Mouse (Mus musculus) erythroblast, embryonic 14.5 days (primary cell): ENCODE measurements around the gene 4930455H04Rik. TPM values are rescaled to one million over a fixed set of nuclear protein-coding genes. Genes with fewer than 3 reads are reported as not detected.

Experiments used
- H3K27me3 ChIP-seq: 2 replicates; pipeline ENCODE4 v1.6.1; 2012; ENCODE audit warnings: inconsistent platforms; ENCODE audit not compliant: control insufficient read depth
- H3K36me3 ChIP-seq: 2 replicates; pipeline ENCODE4 v1.6.1; 2012; ENCODE audit warnings: mild to moderate bottlenecking, inconsistent platforms; ENCODE audit not compliant: control insufficient read depth
- H3K4me1 ChIP-seq: 2 replicates; pipeline ENCODE4 v1.6.1; 2012; ENCODE audit warnings: inconsistent platforms; ENCODE audit not compliant: control insufficient read depth
- H3K4me3 ChIP-seq: replicated peaks from 2 replicates; pipeline ENCODE3; 2012; ENCODE audit warnings: moderate library complexity, mild to moderate bottlenecking, inconsistent platforms
- H3K9me3 ChIP-seq: 2 replicates; pipeline ENCODE4 v1.6.1; 2012; ENCODE audit warnings: low read length, inconsistent platforms, mixed read lengths; ENCODE audit not compliant: control insufficient read depth
- GATA1 ChIP-seq: IDR thresholded peaks from 2 replicates; pipeline ENCODE4 v1.6.1; 2012; ENCODE audit warnings: low read length, inconsistent platforms, mixed read lengths
- TAL1 ChIP-seq: IDR thresholded peaks from 3 replicates; pipeline ENCODE4 v1.6.1; 2012; ENCODE audit warnings: low read length, inconsistent platforms, mixed read lengths
- polyA plus RNA-seq: library from polyadenylated mRNA; stranded (reverse); fragments of >175 nt; gene quantifications from 2 replicates; pipeline ENCODE4 v1.2.3, GENCODE M21; 2012

Gene 4930455H04Rik
- polyA plus RNA-seq, 1 experiment: not detected

DNA sequence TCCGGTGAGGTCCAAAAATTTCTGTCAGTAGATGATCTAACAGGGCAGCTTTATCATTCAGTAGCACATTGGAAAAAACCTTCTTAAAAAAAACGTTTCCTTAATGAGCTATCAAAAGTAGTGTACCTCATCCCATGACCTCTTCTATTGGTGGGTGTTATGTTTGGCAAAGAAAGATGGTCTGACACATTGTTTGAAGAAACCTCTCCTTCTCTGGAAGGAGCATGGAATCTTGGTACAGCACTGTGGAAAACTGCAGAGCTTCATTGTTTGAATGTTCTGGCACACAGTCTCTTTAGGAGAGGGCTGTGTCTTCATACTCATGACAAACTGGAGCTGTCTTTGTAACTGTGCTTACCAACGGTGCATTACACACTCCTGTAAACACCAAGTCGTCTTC is 4.9 kb upstream of the 4930455H04Rik start:
- Histone ChIP-seq H3K4me1 (no peaks in the 10 kb centered on the region), H3K9me3 (no peaks in the 10 kb centered on the region), H3K27me3 (no peaks in the 10 kb centered on the region), H3K36me3 (no peaks in the 10 kb centered on the region), H3K4me3 (no peak overlapping the region)
- TF ChIP-seq GATA1 (no peak), TAL1 (no peak)

DNA sequence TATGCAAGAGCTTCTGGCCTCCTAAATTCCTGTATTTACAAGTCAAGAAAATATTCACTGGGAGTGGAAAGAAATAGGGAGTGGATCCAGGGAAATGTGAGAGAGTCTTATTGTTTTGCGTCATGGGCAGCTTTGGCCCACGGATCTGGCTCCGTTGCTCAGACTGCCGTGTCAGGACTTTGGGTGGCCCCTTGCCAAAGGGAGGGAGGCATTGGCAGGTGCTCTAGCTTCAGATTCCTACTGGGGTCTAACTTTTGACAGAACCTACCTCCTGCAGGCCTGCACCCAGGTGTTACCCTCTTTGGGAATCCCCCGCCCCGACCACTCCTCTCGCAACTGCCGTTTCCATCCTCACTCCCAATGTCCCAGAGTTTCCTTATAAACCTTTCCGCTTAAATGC is 3.6 kb upstream of the 4930455H04Rik start:
- Histone ChIP-seq H3K9me3 (no peaks in the 10 kb centered on the region), H3K36me3 (no peaks in the 10 kb centered on the region), H3K4me3 (no peak overlapping the region), H3K4me1 (no peaks in the 10 kb centered on the region), H3K27me3 (peaks cover 4% of the 10 kb centered on the region; the same call in 1 of the 2 replicates)
- TF ChIP-seq TAL1: no peak
- no peak for TF ChIP-seq GATA1

DNA sequence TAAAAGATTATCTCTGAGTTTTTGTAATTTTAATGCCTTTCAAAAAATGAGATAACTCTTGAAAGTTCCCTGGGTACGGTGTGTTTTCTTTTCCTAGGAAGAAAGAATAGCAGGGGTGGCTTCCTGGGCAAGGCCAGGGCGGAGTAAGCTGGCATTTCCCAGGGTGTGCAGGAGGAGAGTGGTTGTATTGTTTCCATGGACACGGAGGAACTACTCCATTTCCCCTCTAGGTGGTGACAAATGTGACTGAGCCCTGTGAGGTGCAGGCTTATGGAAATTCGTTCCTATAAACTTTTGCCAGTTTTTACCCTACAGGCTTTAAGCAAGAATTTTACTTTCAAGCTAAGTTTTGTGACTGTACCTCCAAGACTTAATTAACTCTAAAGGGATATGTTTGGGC is 1.8 kb upstream of the 4930455H04Rik start:
- Histone ChIP-seq H3K36me3 (no peaks in the 10 kb centered on the region), H3K27me3 (peaks cover 4% of the 10 kb centered on the region; the same call in 1 of the 2 replicates), H3K9me3 (no peaks in the 10 kb centered on the region), H3K4me3 (no peak overlapping the region), H3K4me1 (no peaks in the 10 kb centered on the region)
- TF ChIP-seq TAL1 (no peak), GATA1 (no peak)

GRCm38 (mm10) chr3:116966800-116967199 is 1.3 kb upstream of the 4930455H04Rik start:
- Histone ChIP-seq H3K4me3 (no peak overlapping the region), H3K36me3 (no peaks in the 10 kb centered on the region), H3K9me3 (no peaks in the 10 kb centered on the region), H3K27me3 (peaks cover 4% of the 10 kb centered on the region; the same call in 1 of the 2 replicates), H3K4me1 (no peaks in the 10 kb centered on the region)
- TF ChIP-seq GATA1: no peak
- no peak for TF ChIP-seq TAL1

GRCm38 (mm10) chr3:116967436-116967835 is 631 bp upstream of the 4930455H04Rik start:
- no peaks in the 10 kb centered on the region for H3K4me1 ChIP-seq
- peaks cover 4% of the 10 kb centered on the region; the same call in 1 of the 2 replicates for H3K27me3 ChIP-seq
- TF ChIP-seq TAL1: no peak
- TF ChIP-seq GATA1: no peak
- no peaks in the 10 kb centered on the region for H3K36me3 ChIP-seq
- H3K4me3 ChIP-seq: no peak overlapping the region
- H3K9me3 ChIP-seq: no peaks in the 10 kb centered on the region

DNA sequence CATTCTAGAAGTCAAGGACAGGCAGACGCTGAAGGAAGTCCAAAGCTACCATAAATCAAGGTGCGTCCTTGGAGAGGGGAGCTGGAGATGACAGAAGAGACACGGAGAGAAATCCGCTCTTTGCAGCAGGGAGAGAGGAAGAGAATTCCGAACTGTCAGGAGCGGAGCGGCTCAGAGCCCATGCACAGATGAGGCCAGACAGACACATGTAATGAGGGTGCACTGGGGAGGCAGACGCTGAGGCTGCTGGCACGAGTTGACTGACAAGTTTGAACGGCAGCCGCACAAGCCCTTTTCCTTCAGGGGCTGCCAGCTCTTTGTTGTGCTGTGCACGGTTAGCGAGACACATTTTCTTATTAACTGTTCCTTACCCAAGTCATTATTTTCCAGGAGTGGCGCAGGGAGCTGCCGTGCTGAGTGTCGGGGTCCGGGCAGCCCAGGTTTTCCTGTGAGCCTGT is 502 bp downstream of the 4930455H04Rik start, which contains the start of gene Palmd:
Gene Palmd, minus strand, starts transcription at position 448 of the 458 bp plus-strand sequence.
- H3K9me3 ChIP-seq: no peaks in the 10 kb centered on the region
- H3K27me3 ChIP-seq: peaks cover 4% of the 10 kb centered on the region; the same call in 1 of the 2 replicates
- TF ChIP-seq TAL1 (no peak), GATA1 (no peak)
- H3K4me3 ChIP-seq: peak within 1 kb of the TSS; percentile 38
- no peaks in the 10 kb centered on the region for H3K4me1 ChIP-seq
- H3K36me3 ChIP-seq: no peaks in the 10 kb centered on the region

GRCm38 (mm10) chr3:116969003-116969402 is 936 bp downstream of the 4930455H04Rik start:
- no peak for TF ChIP-seq GATA1
- no peak for TF ChIP-seq TAL1
- no peak overlapping the region for H3K4me3 ChIP-seq
- no peaks in the 10 kb centered on the region for H3K36me3 ChIP-seq
- H3K9me3 ChIP-seq: no peaks in the 10 kb centered on the region
- H3K27me3 ChIP-seq: peaks cover 4% of the 10 kb centered on the region; the same call in 1 of the 2 replicates
- H3K4me1 ChIP-seq: no peaks in the 10 kb centered on the region

DNA sequence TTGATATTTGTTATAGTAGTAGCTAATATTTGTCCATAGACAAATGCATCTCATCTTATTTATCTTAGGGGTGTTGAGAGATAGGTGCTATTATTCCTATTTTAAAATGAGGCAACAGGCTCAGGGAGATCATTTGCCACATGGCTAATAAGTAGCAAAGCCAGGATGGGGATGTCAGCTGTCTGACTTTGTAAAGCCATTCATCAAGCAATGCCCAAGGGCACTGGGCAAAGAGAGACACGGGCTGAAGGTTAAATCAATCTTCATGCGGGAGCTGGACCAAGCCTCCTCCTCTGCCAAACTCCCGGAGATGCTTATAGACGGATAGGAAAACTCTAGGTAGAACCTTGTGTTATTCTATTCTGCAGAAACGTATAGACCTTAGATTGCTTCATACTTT is 1.7 kb downstream of the 4930455H04Rik start:
- peaks cover 4% of the 10 kb centered on the region; the same call in 1 of the 2 replicates for H3K27me3 ChIP-seq
- H3K36me3 ChIP-seq: no peaks in the 10 kb centered on the region
- H3K4me3 ChIP-seq: no peak overlapping the region
- H3K9me3 ChIP-seq: no peaks in the 10 kb centered on the region
- TF ChIP-seq TAL1 (no peak), GATA1 (no peak)
- H3K4me1 ChIP-seq: no peaks in the 10 kb centered on the region

DNA sequence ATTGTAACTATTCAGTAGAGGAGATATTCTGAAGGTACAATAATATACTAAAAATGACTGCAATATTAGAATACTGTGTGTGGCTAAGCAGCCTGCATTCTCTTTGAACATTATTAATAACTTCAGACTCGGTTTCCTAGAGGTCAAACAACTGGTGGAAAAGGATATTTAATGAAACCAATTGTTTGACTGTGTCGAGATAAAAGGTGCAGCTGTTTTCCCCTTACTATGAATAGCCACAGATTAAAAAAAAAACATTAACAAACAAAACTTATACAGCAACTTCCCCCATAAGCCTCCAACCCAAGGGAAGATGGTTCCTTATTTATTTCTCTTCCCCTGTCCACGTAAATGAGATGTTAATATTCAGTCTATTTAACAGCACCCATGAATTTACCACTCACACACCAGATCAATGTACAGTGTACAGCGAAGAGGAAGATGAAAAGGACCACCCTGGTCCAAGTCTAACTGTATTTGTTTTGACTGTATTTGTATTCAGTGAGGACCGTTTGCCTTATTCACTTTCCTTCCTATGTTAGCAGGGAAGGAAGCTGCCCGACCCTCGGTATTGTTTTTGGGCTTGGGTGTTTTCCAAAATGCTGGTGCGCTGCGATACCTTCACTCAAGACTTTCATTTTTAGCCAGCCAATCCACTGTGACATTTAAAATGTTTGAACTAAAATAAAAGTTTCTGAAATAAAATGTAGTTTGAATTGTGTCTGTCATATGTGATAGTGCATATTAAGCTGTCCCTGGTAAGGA is 13.9 kb downstream of the 4930455H04Rik start:
- Histone ChIP-seq H3K4me3 (no peak overlapping the region), H3K36me3 (no peaks in the 10 kb centered on the region), H3K4me1 (no peaks in the 10 kb centered on the region), H3K27me3 (no peaks in the 10 kb centered on the region), H3K9me3 (no peaks in the 10 kb centered on the region)
- TF ChIP-seq TAL1 (no peak), GATA1 (no peak)
